Mouse (Mus musculus) ES-Bruce4 (cell line): ENCODE measurements at regions not wholly inside any gene's neighbourhood (a gene's known extent, or its start where the extent isn't known, plus 50 kb on each side); places are given as distances from the start of the nearest gene placed in this dataset.

Experiments
- H3K27ac ChIP-seq: 2 replicates; pipeline ENCODE4 v1.5.1; 2012; ENCODE audit warnings: low read length, inconsistent platforms; ENCODE audit not compliant: insufficient read depth
- H3K27me3 ChIP-seq: 2 replicates; pipeline ENCODE4 v1.6.1; 2012; ENCODE audit warnings: mild to moderate bottlenecking, low read length, inconsistent platforms; ENCODE audit not compliant: control insufficient read depth, poor library complexity, insufficient read depth, severe bottlenecking
- H3K36me3 ChIP-seq: 2 replicates; pipeline ENCODE4 v1.6.1; 2012; ENCODE audit warnings: inconsistent platforms, mild to moderate bottlenecking, low read length, moderate library complexity; ENCODE audit not compliant: control insufficient read depth, poor library complexity, insufficient read depth, severe bottlenecking
- H3K4me1 ChIP-seq: one replicate; pipeline ENCODE4 v1.8.1; 2011; ENCODE audit warnings: low read length; ENCODE audit not compliant: control insufficient read depth, insufficient read depth
- H3K4me3 ChIP-seq: 2 replicates; pipeline ENCODE4 v1.5.1; 2011; ENCODE audit warnings: low read depth, mild to moderate bottlenecking, low read length
- H3K9ac ChIP-seq: 2 replicates; pipeline ENCODE4 v1.6.1; 2012; ENCODE audit warnings: low read depth, mild to moderate bottlenecking, inconsistent platforms; ENCODE audit not compliant: poor library complexity, severe bottlenecking
- H3K9me3 ChIP-seq: replicated peaks from 2 replicates; pipeline ENCODE4 v1.6.1; 2012; ENCODE audit warnings: mild to moderate bottlenecking, low read length, inconsistent platforms; ENCODE audit not compliant: control insufficient read depth, poor library complexity, insufficient read depth, severe bottlenecking
- CTCF ChIP-seq: IDR thresholded peaks from one replicate; pipeline ENCODE4 v1.8.1; 2011; ENCODE audit warnings: low read depth, low read length
- EP300 ChIP-seq: IDR thresholded peaks from 2 replicates; pipeline ENCODE4 v1.6.1; 2011; ENCODE audit warnings: low read depth, low read length; ENCODE audit not compliant: insufficient read depth
- POLR2A ChIP-seq: IDR thresholded peaks from one replicate; pipeline ENCODE4 v1.8.1; 2011; ENCODE audit warnings: low read length; ENCODE audit not compliant: insufficient read depth

GRCm38 (mm10) chr6:143365840-143366239, 198.8 kb downstream of the Etnk1 start:
- TF ChIP-seq POLR2A (no peak), EP300 (peak; percentile 87)

GRCm38 (mm10) chr6:143367804-143368203, 200.8 kb downstream of the Etnk1 start:
- no peak overlapping the region for H3K27ac ChIP-seq
- H3K4me3 ChIP-seq: no peak overlapping the region
- no peaks in the 10 kb centered on the region for H3K4me1 ChIP-seq
- no peak overlapping the region for H3K9ac ChIP-seq
- no peaks in the 10 kb centered on the region for H3K36me3 ChIP-seq
- no peak for TF ChIP-seq CTCF
- no peaks in the 10 kb centered on the region for H3K27me3 ChIP-seq
- peaks cover 17% of the 10 kb centered on the region for H3K9me3 ChIP-seq

More at GRCm38 (mm10) chr6:143365840-143366239, 198.8 kb downstream of the Etnk1 start:
- no peak overlapping the region for H3K4me3 ChIP-seq
- peak overlapping the region; percentile 81 for H3K27ac ChIP-seq
- H3K9ac ChIP-seq: no peak overlapping the region
- H3K27me3 ChIP-seq: no peaks in the 10 kb centered on the region
- H3K4me1 ChIP-seq: no peaks in the 10 kb centered on the region
- peaks cover 17% of the 10 kb centered on the region for H3K9me3 ChIP-seq
- H3K36me3 ChIP-seq: no peaks in the 10 kb centered on the region

GRCm38 (mm10) chr6:143368646-143369045, 201.6 kb downstream of the Etnk1 start:
- H3K4me1 ChIP-seq: no peaks in the 10 kb centered on the region
- peaks cover 17% of the 10 kb centered on the region for H3K9me3 ChIP-seq
- H3K9ac ChIP-seq: no peak overlapping the region
- no peak overlapping the region for H3K4me3 ChIP-seq
- H3K27me3 ChIP-seq: no peaks in the 10 kb centered on the region
- no peak for TF ChIP-seq POLR2A
- TF ChIP-seq CTCF: no peak
- TF ChIP-seq EP300: no peak
- no peaks in the 10 kb centered on the region for H3K36me3 ChIP-seq
- H3K27ac ChIP-seq: no peak overlapping the region

- TF ChIP-seq EP300: no peak
- TF ChIP-seq CTCF: no peak
- TF ChIP-seq POLR2A: no peak
- no peaks in the 10 kb centered on the region for H3K9me3 ChIP-seq
- H3K9ac ChIP-seq: no peak overlapping the region
- no peak overlapping the region for H3K27ac ChIP-seq
- no peaks in the 10 kb centered on the region for H3K27me3 ChIP-seq
- no peaks in the 10 kb centered on the region for H3K4me1 ChIP-seq
- H3K4me3 ChIP-seq: no peak overlapping the region
- no peaks in the 10 kb centered on the region for H3K36me3 ChIP-seq
Observed at GRCm38 (mm10) chr6:143372487-143372886, 205.5 kb downstream of the Etnk1 start.

- H3K4me3 ChIP-seq: no peak overlapping the region
- no peaks in the 10 kb centered on the region for H3K4me1 ChIP-seq
- no peaks in the 10 kb centered on the region for H3K36me3 ChIP-seq
- H3K27ac ChIP-seq: no peak overlapping the region
- H3K9me3 ChIP-seq: no peaks in the 10 kb centered on the region
- no peak overlapping the region for H3K9ac ChIP-seq
- TF ChIP-seq CTCF: peak; percentile 80
- TF ChIP-seq POLR2A: no peak
- no peak for TF ChIP-seq EP300
- no peaks in the 10 kb centered on the region for H3K27me3 ChIP-seq
Observed at GRCm38 (mm10) chr6:143373686-143374273, 206.8 kb downstream of the Etnk1 start.

GRCm38 (mm10) chr6:143375951-143376713, 209.1 kb downstream of the Etnk1 start:
- Histone ChIP-seq H3K9ac (no peak overlapping the region), H3K36me3 (no peaks in the 10 kb centered on the region), H3K27me3 (no peaks in the 10 kb centered on the region), H3K4me3 (no peak overlapping the region), H3K9me3 (no peaks in the 10 kb centered on the region), H3K4me1 (no peaks in the 10 kb centered on the region), H3K27ac (no peak overlapping the region)
- TF ChIP-seq CTCF (no peak), EP300 (no peak), POLR2A (no peak)
